Mouse (Mus musculus): Measurements from ENCODE around the gene Auts2. TPM values are rescaled to one million over a fixed set of nuclear protein-coding genes. Genes with fewer than 3 reads are reported as not detected.

Gene Auts2
- polyA plus RNA-seq, 1 experiment from 2014 or later, result 69.8 TPM

DNA sequence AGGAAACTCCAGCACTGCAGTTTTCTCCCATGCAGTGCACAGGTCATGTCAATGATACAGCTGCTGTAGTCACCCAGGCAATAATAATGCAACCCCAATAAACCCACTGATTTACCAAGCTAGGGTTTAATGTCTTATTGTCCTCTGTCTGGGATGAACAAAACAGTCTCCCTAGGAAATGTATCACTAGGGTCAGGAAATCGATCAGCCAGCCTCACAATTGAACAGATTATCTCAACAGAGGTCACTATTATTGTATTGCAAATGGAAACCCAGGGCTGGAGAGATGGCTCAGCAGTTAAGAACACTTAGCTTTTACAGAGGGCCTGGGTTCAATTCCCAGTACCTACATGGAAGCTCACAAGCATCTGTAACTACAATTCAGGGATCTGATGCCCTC lies 65.6 kb downstream of the Auts2 start:
- 55% methylated on average over 1 of the region's 1 CpGs for WGBS
- Histone ChIP-seq H3K36me3 (no peaks in the 10 kb centered on the region), H3K27ac (no peak overlapping the region), H3K4me3 (no peak overlapping the region), H3K4me1 (peaks cover 50% of the 10 kb centered on the region), H3K27me3 (no peaks in the 10 kb centered on the region), H3K9ac (no peak overlapping the region), H3K9me3 (no peaks in the 10 kb centered on the region), H3K4me2 (no peak overlapping the region)
- no peak for ATAC-seq (ENCODE audit: insufficient number of reproducible peaks, insufficient read depth, low FRiP score, low TSS enrichment, low read depth)

GRCm38 (mm10) chr5:132472905-132473321 lies 70.2 kb downstream of the Auts2 start:
- Histone ChIP-seq H3K27ac (no peak overlapping the region), H3K27me3 (no peaks in the 10 kb centered on the region), H3K9me3 (no peaks in the 10 kb centered on the region), H3K36me3 (no peaks in the 10 kb centered on the region), H3K4me3 (no peak overlapping the region), H3K4me1 (peaks cover 39% of the 10 kb centered on the region), H3K4me2 (no peak overlapping the region), H3K9ac (no peak overlapping the region)
- 78% methylated on average over 5 of the region's 5 CpGs for WGBS
- ATAC-seq (ENCODE audit: insufficient number of reproducible peaks, insufficient read depth, low FRiP score, low TSS enrichment, low read depth), result no peak

DNA sequence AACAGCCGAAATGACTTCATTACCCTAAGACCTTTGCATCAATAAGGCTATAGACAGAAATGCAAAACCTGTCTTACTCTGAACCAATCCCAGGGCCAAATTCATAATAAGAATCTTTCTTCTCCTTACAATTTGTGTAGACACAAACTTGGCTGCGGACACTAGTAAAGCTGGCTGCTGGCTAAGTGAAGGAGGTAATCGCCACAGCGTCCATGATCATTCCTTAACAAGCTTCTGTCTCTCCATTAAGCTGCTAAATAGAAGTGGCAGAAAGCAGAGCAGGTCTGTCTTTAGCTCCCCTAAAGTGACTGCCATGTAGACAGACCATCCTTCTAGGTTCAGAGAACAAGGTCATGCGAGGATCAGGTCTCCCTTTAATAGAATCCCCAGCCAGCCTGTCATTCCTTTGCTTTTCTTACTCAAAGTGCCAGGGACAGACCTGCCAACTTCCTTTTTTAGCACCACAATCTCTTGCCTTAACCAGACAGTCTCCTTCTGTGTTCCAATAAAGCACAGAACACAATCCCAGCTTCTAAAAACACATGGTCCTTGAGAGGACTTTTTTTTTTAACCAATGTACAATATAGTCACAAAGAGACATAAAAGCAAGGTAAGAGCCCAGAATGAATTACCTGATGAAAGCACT lies 70.8 kb downstream of the Auts2 start:
- H3K4me2 ChIP-seq, result no peak overlapping the region
- H3K9me3 ChIP-seq, result no peaks in the 10 kb centered on the region
- WGBS, result 87% methylated on average over 5 of the region's 5 CpGs
- H3K9ac ChIP-seq, result no peak overlapping the region
- no peak overlapping the region for H3K4me3 ChIP-seq
- H3K36me3 ChIP-seq, result no peaks in the 10 kb centered on the region
- H3K4me1 ChIP-seq, result peaks cover 41% of the 10 kb centered on the region
- H3K27me3 ChIP-seq, result no peaks in the 10 kb centered on the region
- H3K27ac ChIP-seq, result no peak overlapping the region
- ATAC-seq (ENCODE audit: insufficient number of reproducible peaks, insufficient read depth, low FRiP score, low TSS enrichment, low read depth), result no peak

DNA sequence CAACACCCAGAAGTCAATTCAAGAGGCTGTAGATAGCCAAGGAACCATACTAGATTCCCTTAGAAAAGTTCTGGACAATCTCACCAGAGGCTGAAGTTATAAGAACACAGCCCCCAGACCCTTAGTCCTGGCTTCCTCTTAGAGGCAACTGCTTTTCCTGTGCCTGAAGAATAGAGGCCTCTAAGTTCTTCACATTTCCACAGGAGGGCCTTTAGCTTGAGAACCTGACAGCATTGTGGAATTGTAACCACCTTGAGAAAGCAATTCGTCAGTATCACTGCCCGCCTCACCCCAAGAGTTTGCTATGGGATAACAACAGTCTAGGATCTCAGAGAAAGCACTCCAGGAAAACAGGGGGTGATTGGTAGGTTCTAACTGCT lies 75.8 kb downstream of the Auts2 start:
- Histone ChIP-seq H3K9me3 (no peaks in the 10 kb centered on the region), H3K4me1 (peaks cover 35% of the 10 kb centered on the region), H3K4me2 (no peak overlapping the region), H3K36me3 (no peaks in the 10 kb centered on the region), H3K27ac (no peak overlapping the region), H3K9ac (no peak overlapping the region), H3K4me3 (no peak overlapping the region), H3K27me3 (no peaks in the 10 kb centered on the region)
- ATAC-seq (ENCODE audit: insufficient number of reproducible peaks, insufficient read depth, low FRiP score, low TSS enrichment, low read depth), result no peak
- 72% methylated on average over 2 of the region's 2 CpGs for WGBS

DNA sequence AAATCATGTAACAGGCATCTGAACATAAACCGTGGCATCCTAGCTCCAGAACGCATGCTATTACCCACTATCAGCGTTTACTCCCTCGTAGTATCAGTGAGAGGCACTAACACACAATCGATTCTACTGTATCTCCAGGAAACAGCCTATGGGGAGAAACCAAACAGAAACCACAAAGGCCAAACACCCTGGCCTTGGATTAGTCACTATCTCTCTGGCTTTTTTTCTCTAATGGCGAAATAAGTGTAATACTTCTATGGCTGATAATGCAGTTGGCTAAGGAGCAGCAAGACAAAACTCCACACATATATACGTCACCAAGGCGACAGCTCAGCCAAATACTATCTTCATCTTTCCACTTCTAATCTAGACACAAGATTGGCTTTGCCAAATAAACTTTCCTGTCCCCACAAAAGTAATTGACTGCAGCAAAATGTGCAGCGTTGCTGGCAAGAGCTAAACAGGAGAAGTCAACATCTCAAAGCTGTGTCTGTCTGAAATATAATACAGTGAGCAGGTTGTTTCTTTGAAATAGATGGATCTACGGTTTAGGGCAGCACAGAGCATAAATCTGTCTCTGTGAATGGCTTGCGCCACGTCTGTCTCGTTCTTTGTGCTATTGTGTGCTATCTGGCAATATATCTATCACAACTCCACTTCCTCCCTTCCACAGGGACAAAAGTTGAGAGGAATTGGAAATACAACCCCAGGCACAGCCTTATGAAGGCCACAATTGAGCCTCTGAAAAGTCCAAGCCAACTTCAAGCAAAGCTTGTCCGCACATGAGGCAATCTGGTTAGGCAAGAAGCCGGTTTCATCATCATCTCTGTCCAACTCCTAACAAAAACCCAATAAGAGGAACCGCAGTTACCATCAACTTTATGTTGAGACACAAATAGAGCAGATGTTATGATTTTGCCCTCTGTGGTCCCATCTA lies 76.4 kb downstream of the Auts2 start:
- ATAC-seq (ENCODE audit: insufficient number of reproducible peaks, insufficient read depth, low FRiP score, low TSS enrichment, low read depth), result no peak

GRCm38 (mm10) chr5:132462560-132462959 lies 80.6 kb downstream of the Auts2 start:
- ATAC-seq (ENCODE audit: insufficient number of reproducible peaks, insufficient read depth, low FRiP score, low TSS enrichment, low read depth), result no peak
- H3K27me3 ChIP-seq, result no peaks in the 10 kb centered on the region
- peaks cover 22% of the 10 kb centered on the region for H3K4me1 ChIP-seq
- H3K9me3 ChIP-seq, result no peaks in the 10 kb centered on the region
- no peak overlapping the region for H3K4me2 ChIP-seq
- no peaks in the 10 kb centered on the region for H3K36me3 ChIP-seq
- WGBS, result 92% methylated on average over 11 of the region's 11 CpGs
- no peak overlapping the region for H3K4me3 ChIP-seq
- H3K27ac ChIP-seq, result no peak overlapping the region
- H3K9ac ChIP-seq, result no peak overlapping the region

More for the DNA sequence above, 76.4 kb downstream of the Auts2 start:
- H3K4me2 ChIP-seq, result no peak overlapping the region
- peaks cover 32% of the 10 kb centered on the region for H3K4me1 ChIP-seq
- H3K27me3 ChIP-seq, result no peaks in the 10 kb centered on the region
- no peak overlapping the region for H3K4me3 ChIP-seq
- no peak overlapping the region for H3K27ac ChIP-seq
- no peaks in the 10 kb centered on the region for H3K36me3 ChIP-seq
- 82% methylated on average over 16 of the region's 16 CpGs for WGBS
- H3K9me3 ChIP-seq, result no peaks in the 10 kb centered on the region
- H3K9ac ChIP-seq, result no peak overlapping the region

GRCm38 (mm10) chr5:132458498-132458897 lies 84.6 kb downstream of the Auts2 start:
- Histone ChIP-seq H3K9ac (no peak overlapping the region), H3K27ac (no peak overlapping the region), H3K27me3 (no peaks in the 10 kb centered on the region), H3K4me3 (no peak overlapping the region), H3K4me1 (peaks cover 17% of the 10 kb centered on the region), H3K9me3 (no peaks in the 10 kb centered on the region), H3K4me2 (no peak overlapping the region), H3K36me3 (no peaks in the 10 kb centered on the region)
- ATAC-seq (ENCODE audit: insufficient number of reproducible peaks, insufficient read depth, low FRiP score, low TSS enrichment, low read depth), result no peak
- 69% methylated on average over 7 of the region's 7 CpGs for WGBS

GRCm38 (mm10) chr5:132452381-132452780 lies 90.8 kb downstream of the Auts2 start:
- H3K4me1 ChIP-seq, result peaks cover 23% of the 10 kb centered on the region
- H3K4me2 ChIP-seq, result no peak overlapping the region
- no peaks in the 10 kb centered on the region for H3K9me3 ChIP-seq
- H3K36me3 ChIP-seq, result 0 out of 2 replicates have a peak, but pooled peaks cover 3% of the 10 kb centered on the region
- no peak overlapping the region for H3K27ac ChIP-seq
- WGBS, result 88% methylated on average over 2 of the region's 2 CpGs
- no peak overlapping the region for H3K9ac ChIP-seq
- no peak for ATAC-seq (ENCODE audit: insufficient number of reproducible peaks, insufficient read depth, low FRiP score, low TSS enrichment, low read depth)
- no peak overlapping the region for H3K4me3 ChIP-seq
- no peaks in the 10 kb centered on the region for H3K27me3 ChIP-seq

DNA sequence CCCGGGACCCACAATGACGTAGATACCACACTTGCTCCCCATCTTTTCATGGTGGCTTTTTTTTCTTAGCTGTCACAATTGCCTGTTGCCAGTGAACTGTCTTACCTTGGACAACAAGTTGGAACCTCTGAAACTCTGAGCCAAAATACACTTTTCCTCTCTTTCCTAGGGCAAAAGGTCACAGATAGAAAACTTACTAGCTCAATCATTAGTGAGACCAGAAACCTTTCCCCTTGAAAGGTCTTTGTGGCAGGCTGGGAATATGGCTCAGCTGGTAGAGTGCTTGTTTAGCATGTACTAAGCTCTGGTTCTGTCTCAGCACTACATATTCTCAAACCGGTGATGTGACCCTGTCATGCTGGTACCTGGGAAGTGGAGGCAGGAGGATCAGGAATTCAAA lies 93.1 kb downstream of the Auts2 start:
- Histone ChIP-seq H3K4me1 (peaks cover 17% of the 10 kb centered on the region), H3K27ac (no peak overlapping the region), H3K9me3 (no peaks in the 10 kb centered on the region), H3K4me2 (no peak overlapping the region), H3K4me3 (no peak overlapping the region), H3K36me3 (0 out of 2 replicates have a peak, but pooled peaks cover 3% of the 10 kb centered on the region), H3K9ac (no peak overlapping the region), H3K27me3 (no peaks in the 10 kb centered on the region)
- 93% methylated on average over 3 of the region's 3 CpGs for WGBS
- ATAC-seq (ENCODE audit: insufficient number of reproducible peaks, insufficient read depth, low FRiP score, low TSS enrichment, low read depth), result no peak

DNA sequence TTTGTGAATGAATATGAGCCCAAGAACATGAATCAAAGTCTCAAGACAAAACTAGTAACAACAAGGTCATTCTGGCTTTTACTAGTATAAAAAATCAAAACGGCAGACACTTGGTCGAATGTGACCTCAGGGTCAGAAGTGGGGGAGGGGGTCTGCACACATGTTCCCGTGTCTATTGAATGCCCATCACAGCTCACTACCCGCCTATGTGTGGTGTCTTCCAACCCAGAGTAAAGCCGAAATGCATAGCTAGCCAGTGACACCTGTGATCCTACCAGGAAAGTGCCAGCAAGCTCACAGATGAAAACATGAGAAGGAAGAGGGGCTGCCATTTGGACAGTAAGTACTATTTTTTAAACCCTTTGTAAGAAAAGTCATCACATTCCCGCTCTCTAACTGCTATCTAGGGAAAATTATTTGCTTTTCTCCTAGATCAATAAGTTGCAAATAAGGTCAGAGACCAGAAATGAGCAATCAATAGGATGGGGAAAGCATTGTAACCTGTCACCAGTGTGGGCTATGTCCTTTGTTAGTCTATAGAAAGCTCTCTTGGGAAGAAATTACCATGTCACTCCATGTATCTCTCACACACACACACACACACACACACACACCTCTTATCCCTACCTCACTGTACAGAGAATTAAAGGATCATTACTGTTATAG lies 94.6 kb downstream of the Auts2 start:
- Histone ChIP-seq H3K27me3 (no peaks in the 10 kb centered on the region), H3K9me3 (no peaks in the 10 kb centered on the region), H3K36me3 (0 out of 2 replicates have a peak, but pooled peaks cover 3% of the 10 kb centered on the region), H3K4me3 (no peak overlapping the region), H3K9ac (no peak overlapping the region), H3K27ac (no peak overlapping the region), H3K4me1 (peaks cover 17% of the 10 kb centered on the region), H3K4me2 (no peak overlapping the region)
- WGBS, result 67% methylated on average over 6 of the region's 6 CpGs
- no peak for ATAC-seq (ENCODE audit: insufficient number of reproducible peaks, insufficient read depth, low FRiP score, low TSS enrichment, low read depth)

DNA sequence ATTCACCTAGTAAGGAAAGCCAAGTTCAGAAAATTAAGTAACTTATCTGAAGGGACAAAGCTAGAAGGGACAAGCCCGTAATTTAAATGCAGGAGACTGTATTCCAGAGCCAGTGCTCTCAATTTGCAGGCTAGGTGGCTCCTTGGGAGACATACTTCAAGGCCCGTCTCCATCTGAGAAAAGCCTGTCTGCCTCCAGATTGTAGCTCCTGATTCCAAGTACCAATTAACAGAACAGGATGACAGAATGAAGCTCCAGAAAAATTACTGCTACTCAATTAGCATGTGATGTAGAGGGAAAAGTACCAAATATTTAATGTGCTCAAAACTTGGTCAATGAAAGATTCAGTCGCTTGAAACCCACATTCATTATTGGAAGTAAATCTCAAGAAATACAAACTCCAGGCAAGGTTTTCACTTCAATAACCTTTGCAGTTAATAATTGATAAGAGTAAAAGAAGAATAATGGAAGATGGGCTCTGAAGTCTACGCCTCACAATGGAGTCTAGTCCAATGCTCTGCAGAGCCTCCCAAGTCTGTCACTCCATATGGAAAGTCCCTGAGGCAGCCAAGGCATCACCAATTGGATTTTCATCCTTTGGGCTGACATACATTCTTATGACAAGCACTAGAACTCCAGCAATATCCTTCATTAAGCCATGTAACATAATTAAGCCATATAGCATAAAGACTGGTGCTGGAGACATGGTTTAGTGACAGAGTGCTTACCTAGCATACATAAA lies 97.8 kb downstream of the Auts2 start:
- Histone ChIP-seq H3K36me3 (0 out of 2 replicates have a peak, but pooled peaks cover 3% of the 10 kb centered on the region), H3K9ac (no peak overlapping the region), H3K27ac (no peak overlapping the region), H3K4me2 (no peak overlapping the region), H3K9me3 (no peaks in the 10 kb centered on the region), H3K4me3 (no peak overlapping the region), H3K27me3 (no peaks in the 10 kb centered on the region), H3K4me1 (peaks cover 14% of the 10 kb centered on the region)
- ATAC-seq (ENCODE audit: insufficient number of reproducible peaks, insufficient read depth, low FRiP score, low TSS enrichment, low read depth), result no peak
- WGBS, result 86% methylated on average over 4 of the region's 4 CpGs
